Mouse (Mus musculus) gastrocnemius, postnatal 10 days (tissue): ENCODE measurements at regions not wholly inside any gene's neighbourhood (a gene's known extent, or its start where the extent isn't known, plus 50 kb on each side); places are given as distances from the start of the nearest gene placed in this dataset.
A peak's percentile ranks its signal among the peaks of the same experiment; 100 is the strongest.
"Not testable (repeated sequence)": the region's sequence is repeated elsewhere in the genome, so short reads cannot be mapped to it uniquely, and the experiment has no call there.

Experiments
- DNase-seq: peaks from one replicate; pipeline ENCODE4 v3.0.0; 2021; ENCODE audit warnings: mixed read lengths

DNA sequence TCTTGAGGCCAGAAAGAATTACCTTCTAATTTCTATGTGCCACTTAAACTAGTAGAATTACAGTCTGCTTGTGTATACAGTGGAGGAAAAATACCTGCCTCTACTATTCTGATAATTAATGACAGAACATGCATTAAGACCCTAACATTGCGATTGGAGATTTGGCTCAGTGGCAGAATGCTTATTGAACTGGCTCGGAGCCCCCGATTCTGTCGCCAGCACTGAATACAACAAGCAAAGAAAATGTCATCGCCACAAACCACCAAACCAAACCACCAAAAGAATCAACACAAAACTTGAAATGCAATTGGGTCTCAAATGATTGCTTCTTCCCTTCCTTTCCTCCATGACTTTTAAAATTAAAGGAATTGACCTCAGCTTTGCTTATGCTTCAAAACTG, 122.9 kb upstream of the Emcn start:
- DNase-seq: no peak

DNA sequence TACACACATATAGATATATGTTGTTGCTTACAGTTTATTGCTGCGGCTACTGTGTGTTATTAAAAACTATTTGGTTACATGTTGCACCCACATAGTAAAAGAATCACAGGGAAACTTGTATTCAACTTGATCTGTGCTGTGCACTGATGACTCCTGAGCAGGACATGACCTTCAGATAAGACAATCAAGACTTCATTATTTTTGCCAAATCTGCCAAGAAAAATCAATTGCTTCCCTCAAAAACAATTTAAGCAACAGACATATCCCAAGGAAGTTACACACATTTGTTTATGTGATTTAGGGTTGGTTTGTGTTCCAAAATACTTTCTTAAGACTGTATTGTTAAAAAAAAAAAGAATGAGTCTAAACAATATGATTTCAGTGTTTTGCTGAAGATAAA, 114.7 kb upstream of the Emcn start:
- DNase-seq: no peak

DNA sequence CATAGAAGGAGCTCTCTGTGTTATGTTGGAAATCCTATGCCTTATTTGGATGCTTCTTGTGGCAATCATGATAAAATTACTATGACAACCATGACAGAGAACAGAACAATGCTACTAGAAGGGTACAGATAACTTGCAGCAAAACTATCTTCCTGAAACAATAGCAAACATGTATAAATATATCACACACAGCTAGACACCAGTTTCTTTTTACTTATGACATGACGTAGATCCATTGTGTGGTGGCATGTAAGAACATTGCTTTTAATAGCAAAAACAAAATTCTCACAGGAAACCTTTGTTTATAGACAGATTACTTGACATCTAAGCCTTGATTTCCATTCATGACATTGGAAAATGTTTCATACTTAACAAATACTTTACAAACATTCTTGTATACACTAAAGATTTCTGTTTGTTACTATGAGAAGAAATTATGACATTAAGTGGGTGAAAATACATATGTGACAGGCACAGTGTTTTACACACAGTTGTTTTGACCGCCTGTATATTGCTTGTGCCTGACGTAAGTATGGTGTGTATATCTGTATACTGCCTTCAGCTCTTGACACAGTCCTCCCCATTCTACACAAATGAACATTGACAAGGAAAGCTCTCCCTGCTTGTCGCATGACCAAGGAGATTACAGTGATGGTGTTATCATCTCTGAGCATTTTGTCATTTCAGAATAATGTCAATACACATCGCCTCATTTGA, 113.6 kb upstream of the Emcn start:
- no peak for DNase-seq

DNA sequence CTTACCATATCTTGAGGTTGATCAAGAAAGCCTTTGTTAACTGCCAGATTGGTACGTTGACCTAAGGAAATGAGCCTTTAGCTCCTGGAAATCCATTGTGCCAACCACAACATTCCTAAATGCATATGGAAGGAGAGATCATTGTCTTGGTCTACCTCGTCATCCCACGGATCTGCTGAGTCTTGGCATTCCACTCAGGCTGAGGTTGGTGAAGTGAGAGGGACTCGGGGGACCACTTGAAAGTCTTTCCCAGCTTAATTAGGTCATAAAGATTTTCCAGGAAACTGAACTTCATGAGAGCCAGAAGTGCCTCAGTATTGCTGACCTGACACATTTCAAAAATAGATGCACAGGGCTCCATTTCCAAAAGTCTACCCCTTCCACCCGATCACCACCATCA, 112.5 kb upstream of the Emcn start:
- DNase-seq: no peak

DNA sequence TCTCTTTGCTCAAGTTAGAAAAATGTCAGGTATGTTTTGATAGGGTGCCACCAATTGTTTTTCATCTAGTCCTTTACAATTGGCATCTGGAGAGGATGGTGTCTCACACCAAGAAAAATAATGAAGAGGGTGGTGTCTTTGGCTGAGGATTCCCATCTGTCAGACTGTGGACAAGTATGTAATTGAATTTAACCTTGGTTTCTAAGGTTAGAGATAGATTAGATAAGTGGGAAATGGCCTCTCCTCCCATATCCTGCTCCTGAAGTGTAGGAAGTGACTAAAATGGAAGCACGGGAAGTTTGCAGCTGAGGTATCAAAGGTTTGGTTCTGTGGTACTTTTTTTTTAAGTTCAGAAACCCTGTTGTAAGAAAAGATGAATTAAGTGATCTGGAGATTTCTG, 98.0 kb upstream of the Emcn start:
- DNase-seq: no peak

DNA sequence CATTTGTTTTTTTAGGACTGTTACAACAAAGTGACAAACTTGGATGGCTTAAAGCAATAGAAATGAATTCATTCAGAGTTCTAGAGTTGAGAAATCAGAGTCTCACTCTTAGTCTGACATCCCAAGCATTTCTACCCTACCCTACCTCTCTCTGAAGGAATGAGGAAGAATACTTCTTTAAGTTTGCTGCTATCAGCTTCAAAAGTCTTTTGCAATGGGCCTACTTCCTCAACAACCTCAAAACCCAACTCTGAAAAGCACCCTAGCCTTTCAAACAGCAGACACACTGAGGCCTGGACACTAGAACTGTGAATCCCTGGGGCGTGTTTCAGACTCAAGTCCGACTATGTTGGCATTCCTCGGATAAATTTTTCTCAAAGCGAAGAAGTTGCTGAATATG, 77.0 kb upstream of the Emcn start:
- no peak for DNase-seq

DNA sequence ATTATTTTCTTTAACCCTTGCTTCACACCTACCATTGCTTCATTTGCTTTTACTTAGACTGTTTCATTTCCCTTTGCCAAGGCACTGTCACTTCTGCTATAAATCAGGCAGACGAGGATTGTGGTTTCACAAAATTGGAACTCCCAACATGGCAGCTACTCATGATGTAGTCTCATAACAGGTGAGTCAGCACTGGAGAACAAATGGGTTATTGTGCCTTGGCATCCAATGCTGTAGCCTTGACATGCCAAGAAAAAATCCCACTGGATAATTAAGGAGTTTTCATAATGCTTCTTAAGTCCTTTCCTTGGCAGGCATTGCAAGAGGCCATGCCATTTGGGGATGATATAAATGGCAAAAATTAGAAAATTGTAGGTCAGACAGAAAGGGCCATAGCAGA, 73.1 kb upstream of the Emcn start:
- no peak for DNase-seq

DNA sequence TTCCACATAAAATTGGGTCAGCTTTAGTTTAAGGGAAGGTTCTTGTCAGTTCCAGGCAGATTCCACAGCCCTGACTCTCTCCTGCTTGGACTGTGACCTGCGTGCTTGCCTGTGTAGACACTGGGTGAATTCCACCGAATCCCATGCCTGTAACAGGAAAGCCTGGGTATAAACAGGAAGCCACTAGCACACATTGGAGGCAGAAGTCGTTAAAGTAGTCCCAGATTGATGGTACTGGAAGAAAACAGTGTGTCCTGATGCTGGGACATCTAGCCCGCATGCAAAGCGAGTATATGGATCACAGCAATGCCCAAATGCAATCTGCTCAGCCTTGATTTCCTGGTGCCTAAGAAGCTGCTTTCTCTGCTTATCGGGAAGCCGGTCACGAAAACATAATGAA, 65.4 kb upstream of the Emcn start:
- no peak for DNase-seq

DNA sequence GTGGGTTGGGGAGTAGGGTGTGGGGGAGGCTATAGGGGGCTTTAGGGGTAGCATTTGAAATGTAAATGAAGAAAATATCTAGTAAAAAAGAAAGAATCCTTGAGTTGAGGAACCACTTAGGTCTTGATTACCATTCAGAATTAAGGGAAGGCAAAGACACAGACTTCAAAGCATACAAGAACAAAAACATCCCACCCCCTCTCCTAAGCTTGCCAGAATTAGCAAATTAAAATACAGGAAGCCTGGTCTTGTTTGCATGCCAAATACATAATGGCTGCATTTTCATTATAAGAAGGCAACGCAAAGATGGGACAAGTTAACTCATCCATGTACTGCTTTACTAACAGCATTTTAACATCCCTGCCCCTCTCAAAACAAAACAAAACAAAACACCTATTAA, 61.6 kb upstream of the Emcn start:
- no peak for DNase-seq

DNA sequence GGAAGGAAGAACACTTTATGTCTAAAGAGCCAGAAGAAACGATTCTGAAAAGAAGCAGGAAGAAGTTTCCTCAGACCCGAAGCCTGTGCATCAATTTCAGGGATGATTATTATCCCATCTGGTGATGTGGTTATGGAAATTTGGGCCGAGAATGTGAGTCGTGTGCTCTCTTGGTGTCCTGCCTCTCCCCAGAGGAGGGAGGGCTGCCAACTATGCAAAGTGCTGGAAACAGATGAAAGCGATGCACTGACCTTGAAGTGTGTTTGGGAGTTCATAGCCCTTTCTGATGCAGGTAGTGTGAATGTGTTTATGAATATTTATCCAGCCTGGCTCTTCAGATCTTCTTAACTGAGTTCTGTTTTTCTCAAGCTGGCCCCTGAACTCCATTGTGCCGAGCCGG, 59.8 kb upstream of the Emcn start:
- peak; percentile 34 for DNase-seq

DNA sequence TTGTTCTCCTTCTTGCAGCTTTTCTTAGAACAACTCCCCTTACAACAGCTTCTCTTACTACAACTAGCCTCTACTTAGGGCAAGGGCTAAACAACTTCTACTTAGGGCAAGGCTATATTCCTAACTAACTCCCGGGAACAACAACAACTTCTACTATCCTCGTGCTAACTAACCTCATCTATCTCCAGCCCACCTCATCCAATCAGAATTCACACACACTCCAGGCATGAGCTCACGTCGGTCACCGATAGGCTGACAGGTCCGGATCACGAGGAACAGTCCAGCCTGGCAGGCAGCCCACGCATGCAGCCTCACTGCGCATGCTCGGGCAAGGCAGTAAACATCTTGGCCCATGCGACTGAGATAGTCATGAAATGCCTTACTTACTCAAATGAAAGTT, 53.3 kb upstream of the Emcn start:
- not testable (repeated sequence) for DNase-seq

DNA sequence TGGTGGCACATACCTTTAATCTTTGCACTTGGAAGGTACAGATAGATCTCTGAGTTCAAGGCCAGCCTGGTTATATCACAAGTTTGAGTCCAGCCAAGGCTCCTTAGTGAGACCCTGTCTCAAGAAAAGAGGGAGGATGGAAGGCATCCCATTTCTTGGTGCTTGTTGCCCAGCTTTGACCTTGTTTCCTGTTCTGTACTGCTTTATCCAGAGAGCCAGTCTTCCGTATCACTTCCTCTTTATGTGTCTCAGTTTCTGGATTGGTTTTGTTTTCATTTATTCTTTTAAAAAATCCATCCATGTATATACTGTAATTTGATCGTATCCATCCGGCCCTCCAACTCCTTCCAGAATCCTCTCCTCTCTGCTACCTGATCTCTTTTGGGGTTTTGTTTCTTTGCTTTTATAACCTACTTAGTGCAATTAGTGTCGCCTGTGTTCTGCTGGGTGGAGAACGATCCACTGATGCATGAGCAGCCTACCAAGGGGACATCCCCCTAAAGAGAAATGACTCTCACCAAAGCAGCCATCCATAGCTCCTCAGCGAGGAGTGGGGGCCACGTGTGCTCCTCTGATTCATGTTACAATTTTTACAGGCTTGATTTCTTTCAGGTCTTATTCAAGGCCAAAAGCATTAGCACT, 52.4 kb upstream of the Emcn start:
- DNase-seq: no peak

DNA sequence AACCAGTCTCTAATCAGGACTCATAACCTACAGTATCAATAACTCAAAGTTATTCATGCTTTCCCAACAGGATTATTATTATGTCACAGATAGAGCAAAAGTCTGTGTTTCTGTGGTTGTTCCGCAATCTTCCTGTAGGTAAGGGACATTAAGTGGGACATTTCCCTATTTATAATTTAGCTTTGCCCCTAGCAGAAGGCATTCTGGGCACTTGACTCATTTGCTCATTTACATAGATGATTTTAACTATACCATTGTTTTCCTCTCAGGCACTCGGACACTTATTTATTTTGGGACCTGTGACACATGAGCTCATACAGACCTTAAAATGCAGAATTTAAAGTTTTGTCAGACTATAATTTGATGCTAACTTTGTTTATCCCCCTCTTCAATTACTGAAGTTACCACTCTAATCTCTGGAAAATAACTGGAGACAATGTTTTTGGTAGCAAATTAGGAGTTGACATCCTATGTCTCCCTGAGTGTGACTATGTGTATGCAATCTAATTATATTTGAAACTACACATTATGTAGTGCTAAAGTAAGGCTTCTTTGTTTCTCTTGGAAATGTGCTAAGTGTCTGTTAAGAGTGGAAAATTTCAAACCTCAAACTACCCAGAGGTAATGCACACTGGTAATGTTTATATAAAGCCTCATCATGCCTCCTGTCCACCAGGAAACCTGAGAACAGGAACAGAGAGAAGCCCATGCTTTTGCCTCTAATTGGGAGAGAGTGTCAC, 51.8 kb upstream of the Emcn start:
- DNase-seq: no peak

DNA sequence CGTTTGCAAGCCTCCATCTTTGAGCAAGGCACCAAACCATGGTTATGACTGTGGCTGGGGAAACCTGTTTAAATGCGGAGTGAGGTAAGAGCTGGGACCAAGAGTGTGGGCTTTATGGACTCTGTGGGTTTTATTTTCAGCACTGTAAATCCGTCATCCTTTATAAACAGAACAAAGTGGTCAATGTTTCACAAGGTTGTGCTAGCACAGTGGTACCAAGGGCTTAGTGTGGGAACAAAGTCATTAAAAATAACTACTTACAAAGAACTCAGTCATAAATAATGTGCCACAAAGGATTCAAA, 51.2 kb upstream of the Emcn start:
- DNase-seq: no peak
